Mouse (Mus musculus) urinary bladder, postnatal 4 days (tissue): ENCODE results near the gene Gcsam.

Experiments used
- DNase-seq, 2 experiments: peaks; one replicate each; pipeline ENCODE4 v3.0.0; 2021 to 2022; ENCODE audit warnings: low spot score in 2 of 2

Gcsam gene

GRCm38 (mm10) chr16:45651497-45651896 lies 41.3 kb downstream of the Gcsam start:
- DNase-seq, result no peak

- DNase-seq, result no peak
Observed at GRCm38 (mm10) chr16:45653009-45653933, 43.1 kb downstream of the Gcsam start.

DNA sequence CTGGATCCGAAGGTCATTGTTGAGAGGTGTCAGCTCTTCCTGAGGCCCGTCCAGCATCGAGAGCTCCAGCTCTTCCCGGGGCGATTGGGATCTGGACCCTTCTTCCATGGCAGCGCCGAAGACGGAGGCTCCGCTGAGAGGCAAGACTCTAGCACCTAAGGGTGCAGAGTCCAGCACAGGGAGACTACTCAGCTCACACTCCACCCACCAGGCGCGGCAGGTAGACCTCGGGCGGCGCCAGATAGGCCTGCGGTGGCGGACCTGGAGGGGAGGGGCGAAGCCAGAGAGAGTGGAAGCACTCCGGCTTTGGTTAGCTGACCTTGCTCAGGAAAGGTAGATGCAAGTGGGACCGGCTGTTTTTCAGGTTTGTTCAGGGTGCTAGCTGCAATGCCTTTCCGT lies 43.8 kb downstream of the Gcsam start, which contains the start of gene BC016579:
BC016579 (minus strand) TSS at position 135 of the 399 bp plus-strand sequence.
- DNase-seq, result peak in 1 of 2 experiments; percentile 60

DNA sequence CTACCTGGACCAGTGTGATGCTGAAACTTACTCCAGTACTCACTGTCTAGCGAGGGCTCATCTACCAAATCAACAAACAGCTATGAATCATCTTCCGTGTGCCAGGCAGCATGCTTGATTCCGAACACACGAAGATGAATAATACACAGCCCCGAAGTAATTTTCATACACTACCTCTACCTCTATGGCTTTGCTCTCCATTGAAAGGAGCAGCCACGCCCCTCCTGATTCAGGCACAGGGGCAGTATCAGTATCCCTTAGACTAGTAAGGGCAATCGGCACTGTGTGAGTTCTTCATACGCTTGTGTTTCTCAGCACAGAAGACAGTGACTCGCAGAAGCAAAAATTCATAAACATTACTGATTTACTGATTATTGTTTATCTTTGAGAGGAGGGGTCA lies 44.3 kb downstream of the Gcsam start:
- DNase-seq, result no peak

DNA sequence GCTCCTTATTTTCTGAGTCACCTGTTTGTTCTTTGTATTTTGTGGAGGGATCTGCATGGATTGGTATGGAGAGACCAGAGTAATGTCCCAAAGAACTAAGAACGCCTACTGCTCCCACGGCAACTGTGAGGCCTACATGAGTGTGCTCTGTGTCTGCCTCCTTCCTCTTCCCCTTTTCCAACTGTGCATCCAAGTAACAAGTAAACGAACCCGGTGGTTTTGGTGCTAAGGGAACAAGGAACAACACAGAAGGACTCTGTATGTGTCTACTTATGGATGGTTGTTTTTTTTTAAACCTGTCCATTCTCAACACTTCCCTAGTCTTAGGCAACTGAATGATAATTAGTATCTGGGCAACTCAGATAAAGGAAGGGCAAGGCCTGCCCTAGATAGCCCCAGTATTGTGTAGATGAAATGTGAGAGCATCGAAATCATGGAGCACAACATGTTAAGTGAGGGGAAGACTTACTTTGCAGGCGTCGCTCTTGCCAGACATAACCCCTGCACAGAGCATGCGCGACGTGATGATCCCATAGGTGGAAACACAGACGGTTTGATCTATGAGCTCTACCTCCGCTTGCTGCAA lies 47.5 kb downstream of the Gcsam start:
- DNase-seq, result no peak

DNA sequence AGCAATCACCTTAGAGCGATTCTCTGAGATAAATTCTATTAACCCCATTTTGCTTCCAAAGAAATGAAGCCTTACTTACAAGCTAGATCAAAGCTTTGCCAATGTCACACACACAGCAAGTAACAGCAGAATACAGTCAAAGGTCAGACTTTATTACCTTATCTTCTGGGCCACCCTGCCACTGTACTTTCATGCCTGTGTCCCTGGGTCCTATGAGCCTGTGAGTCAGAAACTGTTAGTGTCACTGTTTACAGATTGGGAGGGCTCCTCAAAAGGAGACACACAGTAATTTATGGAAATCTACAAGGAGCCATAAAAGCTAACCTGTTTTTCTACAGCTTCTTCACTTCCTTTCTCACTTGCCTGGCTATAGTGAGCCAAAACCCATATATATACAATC lies 48.1 kb downstream of the Gcsam start:
- no peak for DNase-seq

DNA sequence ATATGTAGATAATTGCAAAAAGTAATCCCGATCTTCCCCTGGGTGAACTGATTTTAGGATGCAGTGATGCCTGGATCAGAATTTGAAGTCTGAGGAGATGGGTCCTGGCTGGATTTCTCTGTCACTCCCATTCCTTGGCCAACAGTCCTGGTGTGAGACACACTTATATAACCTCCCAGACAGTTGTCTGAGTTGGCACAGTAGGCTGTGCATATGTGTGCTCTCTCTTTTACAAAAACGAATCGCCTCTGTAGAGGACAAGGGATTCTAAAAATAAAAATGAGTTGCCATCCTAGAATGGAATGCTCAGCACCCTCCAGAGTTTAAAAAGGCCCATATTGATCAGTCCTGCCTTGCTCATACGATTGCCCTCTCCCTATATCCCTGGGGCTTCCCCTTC lies 49.4 kb downstream of the Gcsam start:
- no peak for DNase-seq

DNA sequence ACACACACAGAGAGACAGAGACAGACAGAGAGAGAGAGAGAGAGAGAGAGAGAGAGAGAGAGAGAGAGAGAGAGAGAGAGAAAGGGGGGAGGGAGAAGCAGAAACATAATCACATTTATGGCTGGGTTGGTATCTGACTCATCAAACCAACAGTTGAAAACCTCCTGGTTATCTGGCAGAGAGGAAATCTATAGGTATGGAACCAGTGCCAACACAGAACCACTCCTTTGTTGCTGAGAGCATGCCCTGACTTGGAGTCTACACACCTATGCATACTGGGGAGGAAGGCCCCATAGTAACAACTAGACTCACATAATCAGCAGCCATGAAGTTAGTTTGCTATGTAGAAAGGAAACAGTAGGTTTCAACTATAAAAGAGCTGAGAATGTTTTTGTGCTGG lies 52.2 kb downstream of the Gcsam start:
- DNase-seq, result no peak

GRCm38 (mm10) chr16:45666136-45666535 lies 56.0 kb downstream of the Gcsam start:
- DNase-seq, result no peak

DNA sequence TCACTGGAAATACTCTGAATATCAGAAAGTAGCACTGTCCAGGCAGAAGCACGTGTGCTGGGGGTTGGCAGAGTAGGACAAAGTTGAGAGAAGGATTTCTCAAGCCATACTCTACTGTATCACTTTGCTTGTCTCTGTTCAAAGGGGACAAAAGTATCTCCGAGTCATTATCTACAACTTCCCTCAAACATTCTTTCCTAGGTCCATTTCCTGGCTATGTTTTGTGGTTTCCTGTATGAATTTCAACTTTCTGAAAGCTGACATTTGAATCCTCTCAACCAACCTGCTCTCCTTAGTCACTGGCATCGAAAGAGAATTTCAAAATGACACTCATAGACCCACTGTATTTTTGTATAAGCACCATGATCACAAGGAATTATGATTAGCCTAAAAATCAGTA lies 58.0 kb downstream of the Gcsam start:
- no peak for DNase-seq

DNA sequence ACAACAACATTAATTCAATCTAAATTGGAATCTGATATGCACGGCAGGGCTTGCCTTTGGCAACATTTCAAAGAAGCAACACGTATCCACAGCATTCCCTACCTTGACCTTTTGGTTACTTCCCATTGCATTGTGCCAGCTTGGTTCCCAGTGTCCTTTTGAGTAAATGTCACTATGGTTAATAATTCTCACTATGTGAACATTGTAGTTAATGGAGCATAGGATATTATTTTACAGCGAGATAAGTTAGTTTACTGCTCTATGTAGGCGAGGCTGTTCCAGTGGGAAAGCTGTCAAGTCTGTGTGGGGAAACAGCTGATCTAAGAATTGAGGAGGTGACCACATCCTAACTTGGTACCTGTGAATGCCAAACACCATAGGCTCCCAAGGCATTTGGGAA lies 59.8 kb downstream of the Gcsam start:
- DNase-seq, result no peak
